Mouse (Mus musculus): Measurements from ENCODE around the gene Pknox2. TPM values are rescaled to one million over a fixed set of nuclear protein-coding genes. Genes with fewer than 3 reads are reported as not detected.

Pknox2 gene
- polyA plus RNA-seq, 1 experiment from 2014 or later = 22.8 TPM

DNA sequence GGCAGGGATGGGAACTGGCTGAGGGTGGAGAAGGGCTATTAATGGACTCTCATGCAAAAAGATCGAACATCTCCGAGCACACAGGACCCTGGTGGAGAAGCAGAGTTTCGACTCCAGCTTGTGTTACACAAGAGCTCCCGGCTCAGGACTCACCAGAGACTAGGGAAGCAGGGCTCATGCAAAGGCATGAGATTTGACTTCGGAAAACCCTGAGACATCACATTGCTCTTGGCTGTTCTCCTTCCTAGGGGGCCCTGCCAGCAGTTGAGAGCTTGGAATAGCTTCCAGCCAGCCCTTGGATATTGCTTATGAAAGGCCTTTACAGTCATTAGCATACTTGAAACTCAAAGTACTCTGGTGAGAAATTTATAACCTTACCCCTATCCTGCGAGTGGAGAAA is 26.4 kb downstream of the Pknox2 start:
- Histone ChIP-seq H3K4me1 (ENCODE audit: control insufficient read depth, insufficient read depth, low read length) (peaks cover 31% of the 10 kb centered on the region), H3K36me3 (ENCODE audit: control insufficient read depth, insufficient read depth, low read length) (no peaks in the 10 kb centered on the region), H3K27ac (ENCODE audit: low read depth, low read length) (no peak overlapping the region), H3K4me2 (ENCODE audit: low read depth) (no peak overlapping the region), H3K9ac (ENCODE audit: low read length) (no peak overlapping the region), H3K4me3 (ENCODE audit: low read depth, low read length) (no peak overlapping the region), H3K27me3 (ENCODE audit: control insufficient read depth, insufficient read depth, low read length) (0 out of 2 replicates have a peak, but pooled peaks cover 5% of the 10 kb centered on the region), H3K9me3 (ENCODE audit: control insufficient read depth, low read length) (no peaks in the 10 kb centered on the region)
- WGBS = 57% methylated on average over 6 of the region's 6 CpGs
- DNase-seq (ENCODE audit: low spot score) (no peak), ATAC-seq (ENCODE audit: insufficient read depth, low FRiP score, low TSS enrichment) (no peak)

DNA sequence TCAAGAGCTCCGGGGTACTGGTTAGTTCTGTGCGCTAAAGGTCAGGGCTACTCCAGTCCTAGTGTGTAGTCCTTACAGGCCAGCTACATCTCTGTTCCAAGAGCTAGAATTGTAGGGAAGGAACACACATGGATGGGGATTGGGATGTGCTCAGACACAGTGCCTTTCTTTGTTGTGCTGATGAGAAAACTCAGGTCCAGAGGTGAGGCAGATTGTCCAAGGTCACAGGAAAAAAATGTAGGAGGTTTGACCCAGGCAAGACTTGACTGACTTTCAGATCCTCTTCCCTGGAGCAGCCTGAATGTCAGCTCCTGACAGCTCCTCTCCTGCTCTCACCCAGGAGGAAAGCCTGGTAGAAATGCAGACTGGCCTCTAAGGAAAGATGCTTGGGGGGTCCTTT is 29.7 kb downstream of the Pknox2 start:
- H3K9ac ChIP-seq (ENCODE audit: low read length) = no peak overlapping the region
- H3K9me3 ChIP-seq (ENCODE audit: control insufficient read depth, low read length) = no peaks in the 10 kb centered on the region
- peaks cover 43% of the 10 kb centered on the region for H3K4me1 ChIP-seq (ENCODE audit: control insufficient read depth, insufficient read depth, low read length)
- no peak overlapping the region for H3K27ac ChIP-seq (ENCODE audit: low read depth, low read length)
- H3K4me3 ChIP-seq (ENCODE audit: low read depth, low read length) = no peak overlapping the region
- WGBS = 89% methylated on average over 2 of the region's 2 CpGs
- 0 out of 2 replicates have a peak, but pooled peaks cover 3% of the 10 kb centered on the region for H3K27me3 ChIP-seq (ENCODE audit: control insufficient read depth, insufficient read depth, low read length)
- no peak overlapping the region for H3K4me2 ChIP-seq (ENCODE audit: low read depth)
- H3K36me3 ChIP-seq (ENCODE audit: control insufficient read depth, insufficient read depth, low read length) = no peaks in the 10 kb centered on the region
- DNase-seq (ENCODE audit: low spot score) (no peak), ATAC-seq (ENCODE audit: insufficient read depth, low FRiP score, low TSS enrichment) (no peak)

DNA sequence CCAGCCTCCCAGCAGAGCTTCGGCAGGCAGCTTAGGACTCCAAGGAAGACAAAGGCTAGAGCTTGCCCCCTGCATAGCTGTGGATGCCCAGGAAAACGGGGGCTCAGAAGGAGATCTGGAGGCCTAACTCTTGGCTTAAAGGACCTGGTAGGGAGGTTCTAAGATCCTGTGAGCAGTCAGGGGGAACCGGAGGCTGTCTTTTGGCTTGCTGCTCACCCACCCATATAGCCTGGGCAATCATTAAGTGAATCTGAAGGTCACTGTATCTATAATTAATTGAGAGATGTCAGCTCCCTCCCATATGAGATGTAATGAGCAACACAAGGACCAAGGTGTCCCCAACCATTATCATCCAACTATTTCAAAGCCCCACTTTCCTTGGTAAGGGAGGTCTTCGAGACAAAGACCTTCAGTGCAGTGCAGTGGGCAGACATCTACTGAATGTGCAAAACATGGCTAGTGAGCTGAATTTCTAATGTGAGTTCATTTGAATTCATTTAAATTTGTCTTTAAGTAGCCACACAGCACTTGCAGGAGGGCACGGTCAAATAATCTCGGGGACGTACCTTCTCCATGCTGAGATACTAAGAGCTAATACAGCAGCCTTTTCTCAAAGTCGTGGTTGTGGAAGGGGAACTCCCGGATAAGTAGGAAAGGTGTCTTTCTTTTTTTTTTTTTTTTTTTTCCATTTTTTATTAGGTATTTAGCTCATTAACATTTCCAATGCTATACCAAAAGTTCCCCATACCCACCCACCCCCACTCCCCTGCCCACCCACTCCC is 30.4 kb downstream of the Pknox2 start:
- H3K27ac ChIP-seq (ENCODE audit: low read depth, low read length) = no peak overlapping the region
- ATAC-seq (ENCODE audit: insufficient read depth, low FRiP score, low TSS enrichment) = no peak
- peaks cover 36% of the 10 kb centered on the region for H3K4me1 ChIP-seq (ENCODE audit: control insufficient read depth, insufficient read depth, low read length)
- WGBS = 83% methylated on average over 9 of the region's 9 CpGs
- H3K4me2 ChIP-seq (ENCODE audit: low read depth) = no peak overlapping the region
- H3K4me3 ChIP-seq (ENCODE audit: low read depth, low read length) = no peak overlapping the region
- DNase-seq (ENCODE audit: low spot score) = no peak
- H3K9ac ChIP-seq (ENCODE audit: low read length) = no peak overlapping the region
- H3K36me3 ChIP-seq (ENCODE audit: control insufficient read depth, insufficient read depth, low read length) = no peaks in the 10 kb centered on the region
- no peaks in the 10 kb centered on the region for H3K9me3 ChIP-seq (ENCODE audit: control insufficient read depth, low read length)
- 0 out of 2 replicates have a peak, but pooled peaks cover 3% of the 10 kb centered on the region for H3K27me3 ChIP-seq (ENCODE audit: control insufficient read depth, insufficient read depth, low read length)

DNA sequence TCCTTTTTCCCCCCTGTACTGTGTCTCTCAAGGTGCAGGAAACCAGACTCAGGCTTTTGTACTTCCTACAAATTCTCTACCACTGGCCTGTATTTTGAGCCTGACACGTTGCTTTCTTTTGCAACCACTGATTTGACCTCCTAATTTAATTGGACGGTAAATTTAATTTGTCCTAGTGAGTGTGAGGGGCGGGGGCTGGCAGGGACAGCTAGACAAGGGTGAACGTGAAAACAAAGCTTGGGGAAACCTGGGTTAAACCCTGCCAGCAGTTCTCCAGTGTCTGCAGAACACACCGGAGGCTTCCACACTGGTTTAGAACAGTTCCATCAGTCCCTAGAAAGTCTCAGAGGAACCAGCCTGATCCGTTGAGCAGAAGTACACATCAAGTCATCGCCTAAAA is 31.4 kb downstream of the Pknox2 start:
- WGBS = 85% methylated on average over 7 of the region's 7 CpGs

DNA sequence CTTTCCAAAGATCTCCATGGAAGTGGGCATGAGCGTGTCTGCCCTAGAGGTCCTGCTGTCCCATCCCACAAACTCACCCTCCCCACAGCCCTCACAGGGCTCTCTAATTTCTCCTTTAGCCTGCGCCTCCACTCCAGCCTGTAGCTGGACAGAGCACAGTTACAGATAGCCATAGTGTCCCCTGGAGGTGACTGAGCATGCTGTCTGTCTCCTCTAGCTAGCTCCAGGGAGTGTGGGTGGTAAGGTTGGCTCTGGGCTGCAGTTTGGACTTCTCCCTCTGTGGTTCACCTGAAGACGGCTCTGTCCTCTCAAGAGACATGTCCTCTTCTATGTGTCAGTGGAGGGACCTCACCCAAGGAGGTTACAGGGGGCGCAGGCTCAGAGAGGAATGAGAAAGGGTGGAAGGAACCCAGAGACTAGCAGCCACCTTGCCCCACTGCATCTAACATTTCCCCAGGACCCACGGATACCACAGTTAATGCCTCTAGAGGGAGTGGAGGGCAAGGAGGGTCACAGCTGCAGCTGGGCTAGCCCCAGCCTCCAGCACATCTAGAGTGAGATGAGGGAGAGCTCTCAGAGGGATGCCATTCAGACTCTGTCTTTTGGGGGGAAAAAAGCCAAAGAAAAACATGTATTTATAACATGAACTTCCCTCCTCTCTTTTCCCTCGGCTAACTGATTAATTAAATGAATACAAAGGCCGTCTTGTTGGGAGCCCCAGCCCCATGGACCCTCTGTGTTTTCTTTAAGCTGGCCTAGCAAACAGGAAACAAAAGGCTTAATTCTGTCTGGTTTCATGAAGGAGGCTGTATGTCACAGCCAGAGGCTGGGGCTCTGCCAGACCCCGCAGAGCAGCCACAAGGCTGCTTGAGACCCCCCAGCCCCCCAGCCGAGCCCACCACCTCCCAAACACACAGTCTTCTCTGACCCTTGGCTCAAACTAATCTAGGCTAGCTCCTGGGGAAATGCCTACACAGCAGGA is 32.6 kb downstream of the Pknox2 start:
- H3K36me3 ChIP-seq (ENCODE audit: control insufficient read depth, insufficient read depth, low read length) = no peaks in the 10 kb centered on the region
- H3K4me1 ChIP-seq (ENCODE audit: control insufficient read depth, insufficient read depth, low read length) = peaks cover 28% of the 10 kb centered on the region
- 22% methylated on average over 9 of the region's 9 CpGs for WGBS
- H3K9ac ChIP-seq (ENCODE audit: low read length) = peak overlapping the region; percentile 26; the same call in 1 of the 2 replicates
- ATAC-seq (ENCODE audit: insufficient read depth, low FRiP score, low TSS enrichment) (peak; percentile 71), DNase-seq (ENCODE audit: low spot score) (peak; percentile 51)
- no peaks in the 10 kb centered on the region for H3K9me3 ChIP-seq (ENCODE audit: control insufficient read depth, low read length)
- no peak overlapping the region for H3K4me3 ChIP-seq (ENCODE audit: low read depth, low read length)
- peak overlapping the region; percentile 79 for H3K27ac ChIP-seq (ENCODE audit: low read depth, low read length)
- no peak overlapping the region for H3K4me2 ChIP-seq (ENCODE audit: low read depth)
- no peaks in the 10 kb centered on the region for H3K27me3 ChIP-seq (ENCODE audit: control insufficient read depth, insufficient read depth, low read length)

More for the DNA sequence above, 31.4 kb downstream of the Pknox2 start:
- Histone ChIP-seq H3K27ac (ENCODE audit: low read depth, low read length) (no peak overlapping the region; the same call in 1 of the 2 replicates), H3K4me1 (ENCODE audit: control insufficient read depth, insufficient read depth, low read length) (peaks cover 31% of the 10 kb centered on the region), H3K9me3 (ENCODE audit: control insufficient read depth, low read length) (no peaks in the 10 kb centered on the region), H3K9ac (ENCODE audit: low read length) (no peak overlapping the region), H3K4me3 (ENCODE audit: low read depth, low read length) (no peak overlapping the region), H3K36me3 (ENCODE audit: control insufficient read depth, insufficient read depth, low read length) (no peaks in the 10 kb centered on the region), H3K27me3 (ENCODE audit: control insufficient read depth, insufficient read depth, low read length) (0 out of 2 replicates have a peak, but pooled peaks cover 3% of the 10 kb centered on the region), H3K4me2 (ENCODE audit: low read depth) (no peak overlapping the region)
- ATAC-seq (ENCODE audit: insufficient read depth, low FRiP score, low TSS enrichment) (no peak), DNase-seq (ENCODE audit: low spot score) (no peak)

DNA sequence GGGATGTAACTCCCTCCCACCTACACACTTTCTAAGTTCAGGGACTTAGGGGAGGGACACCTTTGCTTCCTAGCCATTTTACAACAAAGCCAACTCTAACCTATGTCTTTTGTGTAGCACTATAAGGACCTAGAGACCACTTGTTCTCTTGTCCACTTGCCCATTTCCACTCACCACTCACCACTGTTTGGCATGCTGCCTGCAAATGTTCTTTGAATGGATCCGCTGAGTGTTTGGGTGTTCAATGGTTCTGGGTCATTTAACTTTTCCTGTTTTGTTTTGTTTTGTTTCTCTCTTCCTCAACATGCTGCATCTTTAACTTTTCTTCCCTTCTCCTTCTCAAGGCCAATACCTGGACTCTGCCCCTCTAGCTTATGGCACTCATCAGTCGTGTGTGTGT is 39.7 kb downstream of the Pknox2 start:
- H3K36me3 ChIP-seq (ENCODE audit: control insufficient read depth, insufficient read depth, low read length) = no peaks in the 10 kb centered on the region; the same call in 1 of the 2 replicates
- H3K9me3 ChIP-seq (ENCODE audit: control insufficient read depth, low read length) = no peaks in the 10 kb centered on the region
- no peaks in the 10 kb centered on the region for H3K27me3 ChIP-seq (ENCODE audit: control insufficient read depth, insufficient read depth, low read length)
- no peak for DNase-seq (ENCODE audit: low spot score)
- no peak overlapping the region for H3K4me3 ChIP-seq (ENCODE audit: low read depth, low read length)
- H3K4me1 ChIP-seq (ENCODE audit: control insufficient read depth, insufficient read depth, low read length) = peaks cover 12% of the 10 kb centered on the region
- H3K4me2 ChIP-seq (ENCODE audit: low read depth) = no peak overlapping the region
- H3K9ac ChIP-seq (ENCODE audit: low read length) = no peak overlapping the region
- H3K27ac ChIP-seq (ENCODE audit: low read depth, low read length) = no peak overlapping the region
- 64% methylated on average over 2 of the region's 2 CpGs for WGBS
- no peak for ATAC-seq (ENCODE audit: insufficient read depth, low FRiP score, low TSS enrichment)

DNA sequence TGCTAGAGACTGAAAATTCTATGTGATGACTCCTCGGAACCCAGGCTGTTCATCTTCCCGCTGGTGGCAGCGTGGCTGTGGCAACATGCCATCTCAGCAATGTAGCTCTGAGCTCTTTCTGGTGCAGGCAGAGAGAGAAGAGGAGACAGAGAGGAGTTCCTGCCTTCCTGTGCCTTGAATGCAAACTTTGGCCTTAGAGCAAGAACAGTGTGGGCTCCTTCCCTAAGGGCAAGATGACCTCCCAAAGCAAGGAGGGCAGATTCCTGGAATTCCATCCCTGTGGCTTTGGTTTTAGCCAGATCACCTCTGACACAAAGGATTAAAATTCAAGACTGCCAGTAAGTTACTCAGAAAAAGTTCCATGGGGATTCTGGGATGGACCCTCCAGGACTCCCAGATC is 40.4 kb downstream of the Pknox2 start:
- Histone ChIP-seq H3K4me1 (ENCODE audit: control insufficient read depth, insufficient read depth, low read length) (peaks cover 17% of the 10 kb centered on the region), H3K4me2 (ENCODE audit: low read depth) (no peak overlapping the region), H3K27me3 (ENCODE audit: control insufficient read depth, insufficient read depth, low read length) (no peaks in the 10 kb centered on the region), H3K4me3 (ENCODE audit: low read depth, low read length) (no peak overlapping the region), H3K27ac (ENCODE audit: low read depth, low read length) (no peak overlapping the region), H3K9me3 (ENCODE audit: control insufficient read depth, low read length) (no peaks in the 10 kb centered on the region), H3K9ac (ENCODE audit: low read length) (no peak overlapping the region), H3K36me3 (ENCODE audit: control insufficient read depth, insufficient read depth, low read length) (no peaks in the 10 kb centered on the region; the same call in 1 of the 2 replicates)
- DNase-seq (ENCODE audit: low spot score) (no peak), ATAC-seq (ENCODE audit: insufficient read depth, low FRiP score, low TSS enrichment) (no peak)
- WGBS = 65% methylated on average over 3 of the region's 3 CpGs

DNA sequence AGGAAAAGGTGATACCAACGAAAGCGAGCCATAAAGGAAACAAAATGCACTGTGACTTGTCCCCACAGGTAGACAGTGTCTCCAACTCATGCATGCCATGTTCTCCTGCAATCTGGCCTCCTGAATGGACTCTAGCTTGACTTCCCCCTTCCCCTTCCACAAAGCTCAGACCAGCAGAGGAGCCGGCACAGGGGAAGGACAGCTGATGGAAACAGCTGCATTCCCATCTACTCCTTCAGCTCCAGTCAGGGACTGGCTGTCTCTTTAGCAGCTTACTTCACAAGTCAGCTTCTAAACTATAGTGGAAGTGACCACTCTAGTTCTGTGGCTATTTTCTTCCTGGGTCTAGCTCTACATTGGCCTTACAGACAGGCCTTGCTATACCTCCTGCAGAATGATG is 43.0 kb downstream of the Pknox2 start:
- Histone ChIP-seq H3K4me3 (ENCODE audit: low read depth, low read length) (no peak overlapping the region), H3K36me3 (ENCODE audit: control insufficient read depth, insufficient read depth, low read length) (no peaks in the 10 kb centered on the region; the same call in 1 of the 2 replicates), H3K4me2 (ENCODE audit: low read depth) (no peak overlapping the region), H3K27ac (ENCODE audit: low read depth, low read length) (no peak overlapping the region), H3K9me3 (ENCODE audit: control insufficient read depth, low read length) (no peaks in the 10 kb centered on the region), H3K27me3 (ENCODE audit: control insufficient read depth, insufficient read depth, low read length) (no peaks in the 10 kb centered on the region), H3K4me1 (ENCODE audit: control insufficient read depth, insufficient read depth, low read length) (peaks cover 40% of the 10 kb centered on the region), H3K9ac (ENCODE audit: low read length) (no peak overlapping the region)
- DNase-seq (ENCODE audit: low spot score) = no peak
- 73% methylated on average over 3 of the region's 3 CpGs for WGBS
- ATAC-seq (ENCODE audit: insufficient read depth, low FRiP score, low TSS enrichment) = no peak
